Mouse (Mus musculus) retina, embryonic 14.5 days (tissue): ENCODE data around the gene Sacs.
"Not testable (repeated sequence)": the region's sequence is repeated elsewhere in the genome, so short reads cannot be mapped to it uniquely, and the experiment has no call there.

ENCODE experiments used
- DNase-seq: peaks from one replicate; pipeline ENCODE4 v3.0.0-alpha.2; 2015; ENCODE audit warnings: low spot score

Sacs gene

DNA sequence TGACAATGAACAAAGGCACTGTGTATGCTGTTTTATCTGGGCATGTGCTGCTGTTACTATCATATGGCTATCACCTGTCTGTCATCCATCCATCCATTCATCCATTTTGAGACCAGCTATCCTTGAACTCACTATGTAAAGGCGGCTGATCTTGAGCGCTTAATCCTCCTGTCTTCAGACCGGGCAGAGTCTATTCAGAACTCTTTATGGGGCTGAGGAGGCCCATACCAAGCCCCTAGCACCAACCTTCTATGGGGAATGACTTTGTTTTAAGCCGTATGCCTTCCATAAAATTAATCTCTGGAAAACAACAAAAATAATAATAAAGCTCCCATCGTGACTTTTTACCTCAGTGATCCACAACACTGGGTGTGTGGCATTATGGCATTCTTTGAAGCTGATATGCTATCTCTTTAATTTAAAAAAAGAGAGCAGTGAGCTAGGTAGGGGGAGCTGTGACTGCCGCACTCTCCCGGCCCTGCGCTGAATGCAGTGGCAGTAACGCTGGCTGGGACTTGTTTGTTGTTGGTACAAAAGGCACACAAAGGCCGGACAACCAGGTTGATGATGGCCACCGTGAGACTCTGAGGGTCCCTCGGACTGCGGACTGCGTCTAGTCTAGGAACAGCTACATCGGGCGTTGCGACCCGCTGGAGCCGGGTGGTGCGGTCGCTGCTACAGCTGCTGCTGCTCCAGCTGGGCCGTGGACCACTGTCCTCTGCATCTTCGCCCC lies at the start of gene Sacs:
TSS of gene Sacs (plus strand) at position 464 of the 733 bp plus-strand sequence.
- peak; percentile 51 for DNase-seq

DNA sequence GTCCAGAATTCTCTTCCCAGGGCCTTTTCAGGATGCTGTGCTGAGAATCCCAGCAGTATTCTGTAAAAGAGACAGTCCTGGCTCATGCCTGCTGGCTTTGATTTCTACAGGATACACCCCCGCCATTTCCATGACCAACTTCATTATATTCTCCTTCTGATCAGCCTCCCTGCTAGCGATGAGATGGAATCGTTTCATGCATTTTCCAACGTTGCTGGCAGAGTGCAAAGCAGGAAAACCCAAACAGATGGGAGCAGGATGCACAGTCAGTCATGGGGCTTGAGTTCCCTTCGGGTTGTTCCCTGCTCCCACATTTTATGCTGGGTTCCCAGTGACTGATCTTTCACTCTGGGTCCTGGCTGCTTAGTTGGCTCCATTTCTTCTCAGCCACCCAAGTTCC lies 47.3 kb upstream of the Sacs start:
- no peak for DNase-seq

DNA sequence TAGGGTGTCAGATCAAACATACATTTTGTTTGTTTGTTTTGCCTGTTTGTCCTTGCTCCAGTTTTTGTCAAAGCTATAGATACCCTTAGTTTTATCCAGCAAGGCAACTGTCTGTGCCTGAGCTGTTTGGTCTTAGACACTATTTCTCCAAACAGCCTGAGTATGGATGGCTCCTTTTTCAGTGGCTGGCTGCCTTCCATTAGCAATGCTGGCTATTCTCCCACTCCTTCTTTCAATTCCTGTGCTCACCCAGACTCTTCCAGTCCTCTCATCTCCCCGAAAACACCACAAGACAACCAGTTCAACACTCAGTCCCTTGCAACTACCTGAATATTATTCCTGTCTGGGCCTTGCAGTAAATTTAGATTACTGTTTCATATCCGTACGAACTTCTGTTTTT lies 46.2 kb upstream of the Sacs start:
- DNase-seq: no peak

DNA sequence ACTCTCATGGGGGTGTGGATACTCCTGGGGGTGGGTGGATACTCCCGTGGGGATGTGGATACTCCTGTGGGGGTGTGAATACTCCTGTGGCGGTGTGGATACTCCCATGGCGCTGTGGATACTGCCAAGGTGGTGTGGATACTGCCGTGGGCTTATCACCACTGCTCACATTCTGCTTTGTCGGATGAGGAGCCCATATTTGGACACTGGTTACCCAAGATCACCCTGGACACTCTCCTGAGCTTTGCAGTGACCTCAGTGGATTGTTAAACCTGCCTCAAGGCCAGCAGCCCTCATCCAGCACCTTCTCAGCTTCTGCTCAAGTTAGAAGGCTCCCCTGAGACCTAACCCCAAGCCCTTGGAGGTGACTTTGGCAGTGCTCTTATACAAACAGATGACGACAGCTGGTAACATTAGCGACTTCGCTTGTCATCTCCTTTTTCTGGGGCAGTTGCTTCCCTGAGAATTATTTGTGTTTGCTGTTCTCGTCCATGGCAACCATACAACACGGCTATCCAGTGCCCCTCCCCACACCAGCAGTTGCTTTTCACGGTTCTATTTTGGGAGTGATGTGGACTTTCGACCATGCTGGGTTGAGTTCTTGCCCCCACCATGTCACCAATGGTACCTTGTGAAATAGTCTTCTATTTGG lies 40.2 kb upstream of the Sacs start:
- DNase-seq: no peak

DNA sequence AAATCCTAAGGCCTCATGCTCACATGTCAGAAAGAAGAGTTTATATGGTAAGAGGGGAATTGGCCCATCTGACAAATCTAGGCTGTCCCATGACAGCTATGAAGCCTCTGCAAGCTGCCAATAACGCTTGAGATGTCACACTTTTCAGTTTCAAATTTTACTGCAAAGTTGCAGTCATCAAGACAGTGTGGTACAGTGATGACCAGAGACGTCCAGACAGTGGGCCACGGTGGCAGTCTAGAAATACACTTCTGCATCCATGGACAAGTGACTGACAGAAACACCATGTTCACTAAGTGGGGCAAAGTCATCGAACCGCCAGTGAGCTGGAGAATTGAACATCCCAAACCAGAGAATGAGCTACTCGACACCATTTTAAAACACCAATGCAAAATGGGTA lies 37.5 kb upstream of the Sacs start:
- DNase-seq: no peak

DNA sequence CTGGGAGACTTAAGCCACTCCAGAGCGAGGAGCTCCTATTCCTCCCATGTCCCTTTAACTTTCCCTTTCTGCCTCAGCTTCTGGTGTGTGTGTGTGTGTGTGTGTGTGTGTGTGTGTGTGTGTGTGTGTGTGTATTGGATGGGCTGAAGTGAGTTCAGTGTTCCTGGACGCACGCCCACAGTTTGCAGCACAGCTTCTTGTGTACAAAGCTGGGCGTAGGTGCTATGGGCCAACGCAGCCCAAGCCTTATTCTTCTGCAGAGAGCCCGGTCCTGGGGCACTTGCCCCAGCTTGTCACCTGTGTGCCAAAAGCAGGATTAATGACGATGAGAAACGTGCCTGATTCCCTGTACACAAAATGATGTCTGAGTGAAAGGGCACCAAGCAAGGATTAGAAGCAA lies 31.9 kb upstream of the Sacs start:
- DNase-seq: no peak

DNA sequence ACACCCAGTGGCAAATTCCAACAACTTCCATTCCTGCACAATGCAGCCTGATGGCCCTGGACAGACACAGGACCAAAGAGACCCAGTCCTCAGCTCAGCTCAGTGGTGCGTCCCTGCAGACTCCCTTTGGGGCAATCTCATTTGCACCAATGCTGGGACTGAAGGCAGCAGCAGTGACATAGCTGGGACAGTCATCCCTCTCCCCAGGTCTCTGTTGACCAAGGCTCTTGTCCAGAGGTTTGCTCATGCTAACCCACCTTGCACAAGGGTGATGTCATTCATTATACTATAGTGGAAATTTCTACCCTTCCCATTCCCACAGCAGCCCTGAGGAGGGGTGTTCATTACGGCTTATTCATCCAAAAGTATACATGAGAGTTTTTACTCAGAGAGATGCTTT lies 29.6 kb upstream of the Sacs start:
- DNase-seq: no peak

DNA sequence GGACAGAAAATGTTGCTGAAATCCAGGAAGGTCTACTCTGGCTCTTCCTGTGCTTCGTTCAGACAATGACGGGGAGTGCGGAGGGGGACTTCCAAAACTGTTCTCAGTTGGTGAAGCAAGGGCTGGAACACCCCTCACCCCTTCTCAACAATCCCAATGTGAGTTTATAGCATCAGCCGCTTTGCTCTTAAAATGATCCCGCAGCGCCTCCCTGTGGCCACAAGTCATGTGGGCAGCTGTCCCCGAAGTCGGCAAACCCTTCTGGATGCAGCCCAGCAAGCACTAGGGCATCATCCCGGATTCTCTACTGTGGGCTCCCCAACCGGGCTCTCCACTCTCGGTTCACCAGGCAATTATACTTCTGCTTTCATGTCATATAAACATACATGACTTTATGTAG lies 25.9 kb upstream of the Sacs start:
- peak; percentile 88 for DNase-seq

DNA sequence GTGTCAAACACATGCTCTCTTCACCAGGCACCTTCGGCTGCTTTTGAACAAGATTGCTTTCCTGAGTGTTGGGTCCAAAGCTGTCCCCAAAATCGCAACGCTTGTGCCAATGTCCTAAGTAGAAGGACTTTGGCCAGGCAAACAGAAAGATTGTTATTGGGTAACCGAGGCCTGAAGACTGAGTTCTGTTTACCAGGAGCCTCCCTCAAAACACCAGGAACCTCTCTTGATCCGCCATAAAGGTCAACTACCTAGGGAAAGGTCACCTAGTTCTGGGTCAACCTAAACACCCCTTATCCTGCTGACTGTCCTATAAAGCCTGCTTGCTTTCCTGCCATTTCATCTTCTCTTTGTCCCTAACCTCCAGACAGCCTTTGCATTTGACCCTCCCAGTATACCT lies 13.5 kb upstream of the Sacs start:
- DNase-seq: no peak

DNA sequence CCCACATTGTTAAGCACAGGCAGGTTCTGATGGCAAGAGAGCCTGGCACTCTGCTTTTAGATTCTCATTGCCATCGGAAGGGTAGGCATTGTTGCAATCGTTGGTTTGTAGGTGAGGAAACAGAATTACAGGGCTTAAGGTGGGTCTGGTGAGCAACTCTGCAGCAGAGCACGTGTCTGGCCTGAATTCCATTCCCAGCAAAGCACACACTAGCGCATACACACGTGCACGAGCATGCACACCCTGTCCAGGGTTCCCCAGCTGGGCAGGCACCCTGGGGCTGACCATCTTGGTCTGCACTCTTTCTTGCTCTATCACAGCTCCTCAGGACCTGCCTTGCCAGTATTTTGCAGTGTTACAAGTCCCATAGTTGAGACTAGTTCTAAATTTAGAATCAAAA lies 13.1 kb upstream of the Sacs start:
- DNase-seq: no peak

DNA sequence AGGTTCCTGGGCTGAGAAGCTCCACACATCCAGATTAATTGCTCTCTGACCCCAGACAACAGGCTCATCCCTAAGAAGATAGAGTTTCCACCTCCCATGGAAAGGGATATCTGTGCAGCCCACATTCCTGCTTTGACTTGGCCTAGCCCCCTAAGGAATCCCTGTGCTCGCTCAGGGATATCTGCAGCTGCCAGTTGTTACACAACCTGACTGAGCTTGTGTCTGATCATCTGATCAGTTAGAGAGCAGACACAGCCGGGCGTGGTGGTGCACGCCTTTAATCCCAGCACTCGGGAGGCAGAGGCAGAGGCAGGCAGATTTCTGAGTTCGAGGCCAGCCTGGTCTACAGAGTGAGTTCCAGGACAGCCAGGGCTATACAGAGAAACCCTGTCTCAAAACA lies 10.9 kb upstream of the Sacs start:
- DNase-seq: not testable (repeated sequence)

DNA sequence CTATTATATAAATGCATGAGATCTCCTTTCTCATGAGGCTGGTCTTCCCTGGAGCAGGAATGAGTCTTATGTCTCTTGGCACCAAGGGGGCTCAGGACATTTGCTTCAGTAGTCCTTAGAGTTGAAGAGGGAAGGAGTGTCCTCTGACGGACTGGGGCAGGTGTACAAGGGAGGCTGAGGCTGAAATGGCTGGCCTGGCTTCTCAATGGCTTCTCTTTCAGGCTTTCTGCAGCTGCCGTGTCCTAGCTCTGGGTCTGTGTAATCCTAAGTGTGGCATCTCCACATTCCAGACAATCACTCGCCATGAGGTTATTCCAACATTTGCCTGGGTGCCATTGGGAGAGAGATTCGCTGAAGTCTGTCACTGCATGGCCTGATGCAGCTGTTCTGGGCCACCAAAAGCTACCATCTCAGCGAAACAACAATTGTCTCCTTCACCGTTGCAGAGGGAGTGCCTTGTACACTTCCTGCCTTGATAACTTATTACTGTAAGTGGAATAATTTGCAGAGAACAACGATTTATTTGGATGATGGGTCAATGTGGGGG lies 9.2 kb upstream of the Sacs start:
- no peak for DNase-seq

DNA sequence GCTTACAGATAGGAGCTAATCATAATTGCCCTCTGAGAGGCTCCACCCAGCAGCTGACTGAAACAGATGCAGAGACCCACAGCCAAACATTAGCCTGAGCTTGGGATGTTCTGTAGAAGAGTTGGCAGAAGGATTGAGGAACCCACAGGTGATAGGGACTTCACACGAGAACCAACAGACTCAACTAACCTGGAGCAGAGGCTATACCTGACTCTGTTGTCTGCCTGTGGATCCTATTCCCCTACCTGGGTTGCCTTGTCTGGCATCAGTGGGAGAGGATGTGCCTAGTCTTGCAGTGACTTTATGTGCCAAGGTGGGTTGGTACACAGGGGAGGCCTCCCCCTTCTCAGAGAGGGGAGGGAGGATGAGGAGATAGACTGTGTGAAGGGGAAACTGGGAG lies 5.7 kb upstream of the Sacs start:
- DNase-seq: no peak

DNA sequence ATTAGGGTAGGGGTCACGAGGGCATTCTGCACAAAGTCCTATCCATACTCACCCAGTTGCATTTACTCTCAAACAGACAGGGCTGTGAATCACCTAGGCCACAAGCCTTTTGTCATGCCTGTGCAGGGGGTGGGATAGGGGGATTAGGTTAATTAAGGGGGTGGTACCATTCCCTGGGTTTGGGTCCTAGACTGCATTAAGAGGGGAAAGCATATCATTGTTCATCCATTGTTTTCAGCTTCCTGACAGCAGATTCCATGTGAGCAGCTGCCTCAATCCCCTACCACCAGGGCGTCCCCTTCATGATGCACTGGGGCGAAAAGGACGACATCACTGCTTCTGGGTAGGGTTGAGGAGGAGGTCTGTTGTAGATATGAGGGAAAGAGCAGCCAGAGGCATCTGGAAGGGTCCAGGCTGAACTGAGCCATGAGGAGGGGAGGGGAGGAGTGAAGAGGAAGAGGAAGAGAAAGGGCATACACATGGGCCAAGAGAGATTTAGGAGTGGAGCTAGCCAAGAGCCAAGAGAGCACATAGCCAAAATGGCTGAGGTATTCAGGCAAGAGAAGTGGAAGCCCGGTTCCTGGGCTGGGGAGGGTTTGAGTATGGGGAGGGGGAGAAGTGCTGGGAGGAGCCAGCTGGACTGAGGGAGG lies 3.8 kb upstream of the Sacs start:
- DNase-seq: no peak

DNA sequence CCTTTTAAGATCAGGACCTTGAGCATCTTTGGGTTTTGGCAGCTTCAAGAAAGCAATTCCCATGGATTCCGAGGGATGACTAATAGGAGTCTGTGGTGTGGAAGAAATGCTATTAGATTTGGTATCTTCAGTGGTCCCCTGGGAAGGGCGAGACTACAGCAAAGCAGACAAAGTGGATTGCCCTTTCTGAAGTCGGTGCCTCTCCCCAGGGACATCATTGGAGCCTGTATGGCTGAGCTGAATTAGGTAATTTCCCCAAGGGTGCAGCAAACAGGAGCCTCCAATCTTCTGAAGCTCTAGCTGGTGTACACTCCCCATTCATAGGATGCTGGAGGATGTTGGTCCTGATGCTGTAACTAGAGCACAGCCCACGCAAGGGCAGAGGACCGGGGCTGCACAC lies 847 bp upstream of the Sacs start:
- peak; percentile 54 for DNase-seq

DNA sequence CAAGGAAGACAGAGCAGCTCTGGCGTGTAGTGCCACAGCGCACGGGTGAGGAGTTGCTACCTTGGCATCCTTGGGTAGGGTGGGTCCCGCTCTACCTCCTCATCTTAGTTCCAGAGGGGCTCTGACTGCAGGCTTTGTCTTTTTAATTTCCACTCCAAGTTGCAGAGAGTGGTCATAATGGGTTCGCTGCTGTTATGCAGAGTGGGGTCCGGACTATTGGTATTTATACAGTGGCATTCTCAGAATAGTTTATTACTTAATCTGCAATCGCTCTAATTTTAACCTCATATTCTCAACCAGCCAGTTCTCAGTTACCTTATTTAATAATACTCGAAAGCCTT lies 440 bp downstream of the Sacs start:
- no peak for DNase-seq

DNA sequence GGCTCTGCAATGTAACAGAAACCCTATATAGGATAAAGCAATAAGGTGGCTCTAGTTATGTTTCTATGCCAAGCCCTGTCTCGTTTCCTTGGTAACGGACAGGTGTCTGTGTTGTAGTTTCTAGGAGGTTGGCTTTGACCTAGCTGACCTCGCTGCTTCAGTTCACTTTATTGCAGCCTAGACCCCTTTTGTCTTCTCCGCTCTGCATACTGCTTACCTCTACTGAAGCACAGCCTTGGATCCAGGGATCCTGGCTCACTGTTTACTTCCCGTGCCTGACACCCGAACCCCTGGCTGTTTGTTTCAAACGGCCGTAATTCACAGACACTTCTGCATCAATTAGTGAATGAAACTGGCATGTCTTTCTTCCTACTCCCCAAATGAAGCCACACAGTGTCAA lies 5.1 kb downstream of the Sacs start:
- no peak for DNase-seq

DNA sequence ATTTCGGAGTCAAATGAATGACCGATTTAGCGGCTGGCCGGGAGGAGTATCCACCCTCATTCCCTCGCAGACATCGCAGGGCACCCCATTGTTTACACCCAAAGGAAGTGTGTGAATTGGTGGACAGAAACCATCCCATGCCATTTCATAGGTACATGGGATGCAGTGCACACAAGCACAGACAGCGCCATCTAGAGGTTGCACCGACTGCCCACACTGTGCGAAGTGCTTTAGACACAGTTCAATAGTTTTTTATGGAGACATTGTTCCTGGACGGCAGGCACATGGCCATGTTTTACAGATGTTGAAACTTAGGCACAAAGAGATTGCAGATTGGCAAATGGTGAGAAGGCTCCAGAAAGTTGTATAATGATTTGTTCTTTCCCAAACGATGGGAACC lies 5.6 kb downstream of the Sacs start:
- peak; percentile 72 for DNase-seq

DNA sequence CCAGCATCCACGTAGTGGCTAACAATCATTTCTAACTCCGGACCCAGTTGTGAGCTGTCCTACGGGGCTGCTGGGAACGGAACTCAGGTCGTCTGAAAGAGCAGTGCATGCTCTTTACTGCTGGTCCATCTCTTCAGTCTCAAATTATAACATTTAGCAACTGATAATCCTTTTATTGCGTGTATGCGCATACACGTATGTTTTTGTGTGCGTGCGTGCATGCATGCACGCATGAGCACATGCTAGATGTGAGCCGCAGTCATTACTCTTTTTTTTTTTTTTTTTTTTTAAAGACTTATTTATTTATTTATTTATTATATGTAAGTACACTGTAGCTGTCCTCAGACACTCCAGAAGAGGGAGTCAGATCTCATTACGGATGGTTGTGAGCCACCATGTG lies 12.2 kb downstream of the Sacs start:
- not testable (repeated sequence) for DNase-seq

DNA sequence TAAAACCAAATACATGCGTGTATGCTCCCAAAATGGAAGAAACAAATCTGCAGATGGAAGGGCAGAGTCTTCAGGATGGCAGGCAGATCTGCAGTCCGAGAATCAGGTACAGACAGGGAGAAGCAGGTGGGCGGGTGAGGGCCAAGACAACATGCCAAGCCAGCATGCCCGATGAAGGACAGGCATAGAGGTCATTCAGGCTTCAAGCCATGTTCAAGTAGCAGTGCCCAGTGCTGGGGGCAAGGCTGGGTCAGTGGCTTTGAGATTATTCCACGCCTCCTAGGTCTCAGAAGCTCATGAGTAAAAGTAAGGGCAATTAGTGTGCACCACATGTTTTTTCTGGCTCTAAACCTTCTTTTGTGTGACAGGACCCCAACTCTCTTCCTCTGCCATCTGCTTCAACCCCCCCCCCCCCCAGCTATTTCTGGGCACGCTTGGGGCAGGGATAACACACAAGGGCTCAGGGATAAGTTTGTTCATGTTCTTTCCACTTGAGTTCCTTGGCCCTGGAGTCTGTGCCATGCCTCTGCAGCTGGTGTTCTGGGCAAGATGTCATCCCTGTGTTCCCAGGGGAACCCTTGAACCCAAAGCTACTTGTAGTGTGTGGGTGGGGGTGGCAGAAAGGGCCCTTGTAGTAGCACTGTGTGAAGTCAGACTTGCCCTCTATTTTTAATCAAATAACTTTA lies 16.8 kb downstream of the Sacs start:
- DNase-seq: no peak

DNA sequence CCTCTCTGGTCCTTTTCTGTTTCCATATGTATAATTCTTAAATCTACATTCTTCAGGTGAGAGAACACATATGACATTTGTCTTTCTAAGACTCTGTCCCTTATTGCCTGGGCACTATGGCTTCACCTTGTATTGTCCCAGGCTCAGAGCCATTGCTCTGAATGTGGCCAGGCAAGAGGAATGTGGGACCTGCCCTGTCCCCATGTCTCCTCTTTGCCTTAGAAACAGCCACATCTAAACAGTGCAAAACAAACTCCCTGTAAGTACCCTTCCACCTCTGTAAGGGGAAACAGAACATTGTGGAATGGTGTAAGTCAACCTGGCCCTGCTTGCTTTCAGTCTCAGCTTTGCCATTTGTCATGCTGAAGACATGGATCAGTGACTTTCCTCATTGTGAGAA lies 17.4 kb downstream of the Sacs start:
- no peak for DNase-seq

DNA sequence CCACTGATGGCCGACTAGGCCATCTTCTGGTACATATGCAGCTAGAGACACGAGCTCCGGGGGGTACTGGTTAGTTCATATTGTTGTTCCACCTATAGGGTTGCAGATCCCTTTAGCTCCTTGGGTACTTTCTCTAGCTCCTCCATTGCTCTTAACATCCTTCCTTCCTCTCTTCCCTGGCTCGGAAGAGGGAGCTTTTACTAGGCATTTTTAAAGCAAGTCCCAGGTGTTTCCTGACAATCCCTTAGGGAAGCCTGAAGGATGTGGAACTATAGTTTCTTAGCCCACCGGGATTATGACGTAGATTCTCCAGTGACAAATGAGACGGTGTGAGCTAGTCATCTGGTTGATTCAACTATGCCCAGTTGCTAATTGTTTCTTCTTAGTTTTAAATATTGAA lies 19.2 kb downstream of the Sacs start:
- DNase-seq: not testable (repeated sequence)

DNA sequence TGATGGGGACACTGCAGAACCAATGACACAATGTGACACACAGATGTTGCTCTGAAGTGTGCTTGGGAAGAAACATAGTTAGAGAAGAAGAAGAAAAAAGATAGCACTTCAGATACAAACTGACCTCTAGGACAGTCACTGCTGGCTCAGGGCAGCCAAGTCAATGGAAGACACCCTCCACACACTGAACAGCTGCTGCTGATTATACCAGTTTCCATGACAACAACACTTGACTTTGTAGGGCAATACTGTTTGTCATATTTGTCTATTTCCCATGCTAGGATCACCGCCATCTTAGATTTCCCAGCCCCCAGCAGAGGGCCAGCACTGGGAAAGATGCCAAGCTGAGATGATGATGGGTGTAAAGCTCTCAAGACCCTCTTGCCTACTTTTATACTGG lies 22.7 kb downstream of the Sacs start:
- DNase-seq: no peak
